Mouse (Mus musculus) MEL (cell line): Measurements from ENCODE around the gene Grik5. TPM values are rescaled to one million over a fixed set of nuclear protein-coding genes. Genes with fewer than 3 reads are reported as not detected.

ENCODE experiments used
- DNase-seq: peaks from one replicate; pipeline ENCODE4 v3.0.0; 2011; ENCODE audit warnings: low read depth, low spot score
- H3K27ac ChIP-seq: 2 replicates; pipeline ENCODE4 v1.5.1; 2012; ENCODE audit warnings: low read depth, mild to moderate bottlenecking, control low read depth, low read length, moderate library complexity; ENCODE audit not compliant: control insufficient read depth
- H3K27me3 ChIP-seq, 2 experiments: fragments of 150-350 bp in 1 of 2; sonication (generic) in 1 of 2; 2 replicates each; pipeline ENCODE4 v1.6.1; 2012; ENCODE audit warnings: low read length in 2 of 2, mild to moderate bottlenecking in 2 of 2, improper control_type of control experiment in 1 of 2, moderate library complexity in 1 of 2; ENCODE audit not compliant: insufficient read depth in 2 of 2, control insufficient read depth in 1 of 2
- H3K36me3 ChIP-seq, 2 experiments: 2 replicates each; pipeline ENCODE4 v1.6.1; 2012 to 2014; ENCODE audit warnings: low read length in 2 of 2, improper control_type of control experiment in 1 of 2, inconsistent platforms in 1 of 2, mild to moderate bottlenecking in 1 of 2; ENCODE audit not compliant: insufficient read depth in 2 of 2, control insufficient read depth in 1 of 2
- H3K4me1 ChIP-seq, 2 experiments: fragments of 150-350 bp in 1 of 2; sonication (generic) in 1 of 2; 2 replicates each; pipeline ENCODE4 v1.6.1; 2012; ENCODE audit warnings: low read length in 2 of 2, improper control_type of control experiment in 1 of 2, mild to moderate bottlenecking in 1 of 2; ENCODE audit not compliant: insufficient read depth in 2 of 2, control insufficient read depth in 1 of 2
- H3K4me3 ChIP-seq, 2 experiments: fragments of 150-350 bp in 1 of 2; sonication (generic) in 1 of 2; 2 replicates each; pipeline ENCODE4 v1.5.1; 2012; ENCODE audit warnings: low read depth in 2 of 2, low read length in 2 of 2, mild to moderate bottlenecking in 2 of 2, moderate library complexity in 2 of 2, control low read depth in 1 of 2, improper control_type of control experiment in 1 of 2; ENCODE audit not compliant: control insufficient read depth in 1 of 2, insufficient read depth in 1 of 2
- H3K79me2 ChIP-seq: 2 replicates; pipeline ENCODE4 v1.6.1; 2012; ENCODE audit warnings: mild to moderate bottlenecking, low read length, moderate library complexity; ENCODE audit not compliant: control insufficient read depth, poor library complexity, insufficient read depth
- H3K9ac ChIP-seq: 2 replicates; pipeline ENCODE4 v1.6.1; 2012; ENCODE audit warnings: low read depth, mild to moderate bottlenecking, control low read depth, low read length, moderate library complexity; ENCODE audit not compliant: control insufficient read depth, poor library complexity, severe bottlenecking
- H3K9me3 ChIP-seq: fragments of 150-350 bp; sonication (generic); replicated peaks from 2 replicates; pipeline ENCODE4 v1.6.1; 2012; ENCODE audit warnings: mild to moderate bottlenecking, low read length, improper control_type of control experiment, moderate library complexity; ENCODE audit not compliant: insufficient read depth
- CHD1 ChIP-seq: IDR thresholded peaks from 2 replicates; pipeline ENCODE4 v1.6.1; 2012; ENCODE audit warnings: low read depth, mild to moderate bottlenecking, inconsistent platforms, low read length, improper control_type of control experiment
- CTCF ChIP-seq, 3 experiments: IDR thresholded peaks in 2 of 3; conservative IDR thresholded peaks in 1 of 3; 2 replicates each; pipeline ENCODE4 v1.5.1; 2011 to 2012; ENCODE audit warnings: low read length in 3 of 3, low read depth in 2 of 3, mild to moderate bottlenecking in 2 of 3, improper control_type of control experiment in 1 of 3, inconsistent platforms in 1 of 3, mixed read lengths in 1 of 3, moderate library complexity in 1 of 3; ENCODE audit not compliant: control insufficient read depth in 1 of 3, insufficient read depth in 1 of 3, poor library complexity in 1 of 3, severe bottlenecking in 1 of 3
- ELF1 ChIP-seq: IDR thresholded peaks from 2 replicates; pipeline ENCODE4 v1.6.1; 2014; ENCODE audit warnings: low read depth, mild to moderate bottlenecking, inconsistent platforms, low read length, improper control_type of control experiment, moderate library complexity
- ETS1 ChIP-seq: IDR thresholded peaks from 2 replicates; pipeline ENCODE4 v1.6.1; 2012; ENCODE audit warnings: low read depth, mild to moderate bottlenecking, inconsistent platforms, low read length, improper control_type of control experiment, moderate library complexity
- JUND ChIP-seq: IDR thresholded peaks from 2 replicates; pipeline ENCODE4 v1.6.1; 2011; ENCODE audit warnings: low read depth, mild to moderate bottlenecking, improper control_type of control experiment, low read length
- MAX ChIP-seq: IDR thresholded peaks from 2 replicates; pipeline ENCODE4 v1.6.1; 2011; ENCODE audit warnings: low read length, improper control_type of control experiment
- MXI1 ChIP-seq: IDR thresholded peaks from 2 replicates; pipeline ENCODE4 v1.6.1; 2011; ENCODE audit warnings: mild to moderate bottlenecking, low read depth, low read length, improper control_type of control experiment
- NELFE ChIP-seq: IDR thresholded peaks from 2 replicates; pipeline ENCODE4 v1.6.1; 2011; ENCODE audit warnings: low read depth, low read length, improper control_type of control experiment
- POLR2AphosphoS5 ChIP-seq: IDR thresholded peaks from 2 replicates; pipeline ENCODE4 v1.6.1; 2012; ENCODE audit warnings: low read depth, borderline replicate concordance, mild to moderate bottlenecking, inconsistent platforms, low read length, moderate library complexity, mixed read lengths
- RAD21 ChIP-seq: IDR thresholded peaks from 2 replicates; pipeline ENCODE4 v1.6.1; 2011; ENCODE audit warnings: mild to moderate bottlenecking, low read depth, low read length, improper control_type of control experiment
- RCOR1 ChIP-seq: IDR thresholded peaks from 2 replicates; pipeline ENCODE4 v1.6.1; 2012; ENCODE audit warnings: low read depth, mild to moderate bottlenecking, inconsistent platforms, low read length, improper control_type of control experiment
- SMC3 ChIP-seq: IDR thresholded peaks from 2 replicates; pipeline ENCODE4 v1.6.1; 2011; ENCODE audit warnings: low read depth, low read length, improper control_type of control experiment
- UBTF ChIP-seq: IDR thresholded peaks from 2 replicates; pipeline ENCODE4 v1.6.1; 2012; ENCODE audit warnings: low read depth, mild to moderate bottlenecking, inconsistent platforms, low read length, improper control_type of control experiment, moderate library complexity, borderline replicate concordance; ENCODE audit not compliant: insufficient read depth
- USF1 ChIP-seq: IDR thresholded peaks from 2 replicates; pipeline ENCODE4 v1.6.1; 2014; ENCODE audit warnings: low read depth, mild to moderate bottlenecking, inconsistent platforms, low read length, improper control_type of control experiment, moderate library complexity
- ZC3H11A ChIP-seq: IDR thresholded peaks from 2 replicates; pipeline ENCODE4 v1.6.1; 2012; ENCODE audit warnings: low read depth, mild to moderate bottlenecking, inconsistent platforms, low read length, improper control_type of control experiment
- ZNF384 ChIP-seq: IDR thresholded peaks from 2 replicates; pipeline ENCODE4 v1.6.1; 2012; ENCODE audit warnings: low read depth, mild to moderate bottlenecking, inconsistent platforms, low read length, improper control_type of control experiment
- polyA plus RNA-seq, 2 experiments: library from polyadenylated mRNA; stranded (reverse) in 1 of 2; unstranded in 1 of 2; fragments of >175 nt in 1 of 2; fragments of >200 nt in 1 of 2; gene quantifications; 2 replicates each; pipeline versions ENCODE4 v1.2.1 to v1.2.4; 2012; ENCODE audit warnings: low replicate concordance in 2 of 2, low read depth in 1 of 2; ENCODE audit not compliant: insufficient read length in 2 of 2, insufficient read depth in 1 of 2, missing spikeins in 1 of 2
- total RNA-seq: library from RNA; depleted of rRNA; stranded (reverse); fragments of 300-350 nt; gene quantifications from 2 replicates; pipeline ENCODE4 v1.2.3, GENCODE M21; 2012

The Grik5 gene
- total and polyA plus RNA-seq, 3 experiments = 3.5 to 22.0 TPM; not detected in 1

DNA sequence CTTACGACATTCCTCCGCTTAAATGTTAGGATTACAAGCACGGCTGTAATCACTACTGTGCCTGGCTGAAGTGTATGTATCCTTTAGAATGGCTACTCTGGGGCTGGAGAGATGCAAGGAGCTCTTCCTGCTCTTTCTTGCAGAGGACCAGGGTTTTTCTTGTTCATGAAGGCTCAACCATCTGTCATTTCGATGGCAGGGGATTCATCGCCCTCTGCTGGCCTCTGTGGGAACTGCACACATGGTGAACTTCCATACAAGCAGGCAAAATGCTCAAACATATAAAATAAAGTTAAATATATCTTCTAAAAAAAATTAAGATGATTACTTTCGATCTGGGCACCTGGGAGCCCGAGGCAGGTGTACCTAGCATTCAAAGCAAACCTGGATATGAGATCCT lies 36.2 kb downstream of the Grik5 start:
- peak; percentile 79 to 94 (median 90) for TF ChIP-seq CTCF (IDR thresholded peaks at IDR 0.05 in 2 of 3, conservative IDR thresholded peaks at IDR 0.05 in 1 of 3; ENCODE audit: control insufficient read depth in 1 of 3, insufficient read depth in 1 of 3, low read depth in 2 of 3, low read length in 3 of 3, poor library complexity in 1 of 3, severe bottlenecking in 1 of 3)
- peak; percentile 69 for TF ChIP-seq SMC3
- 0 out of 2 replicates have a peak, but pooled peaks have one; percentile 3 for TF ChIP-seq ZC3H11A
- TF ChIP-seq USF1 = no peak
- TF ChIP-seq RAD21 = peak; percentile 53
- Histone ChIP-seq H3K79me2 (no peaks in the 10 kb centered on the region), H3K36me3 (no peaks in the 10 kb centered on the region), H3K4me3 (no peak overlapping the region), H3K4me1 (no peaks in the 10 kb centered on the region), H3K9me3 (no peaks in the 10 kb centered on the region), H3K27ac (no peak overlapping the region), H3K27me3 (no peaks in the 10 kb centered on the region), H3K9ac (no peak overlapping the region)
- peak; percentile 78 for DNase-seq

DNA sequence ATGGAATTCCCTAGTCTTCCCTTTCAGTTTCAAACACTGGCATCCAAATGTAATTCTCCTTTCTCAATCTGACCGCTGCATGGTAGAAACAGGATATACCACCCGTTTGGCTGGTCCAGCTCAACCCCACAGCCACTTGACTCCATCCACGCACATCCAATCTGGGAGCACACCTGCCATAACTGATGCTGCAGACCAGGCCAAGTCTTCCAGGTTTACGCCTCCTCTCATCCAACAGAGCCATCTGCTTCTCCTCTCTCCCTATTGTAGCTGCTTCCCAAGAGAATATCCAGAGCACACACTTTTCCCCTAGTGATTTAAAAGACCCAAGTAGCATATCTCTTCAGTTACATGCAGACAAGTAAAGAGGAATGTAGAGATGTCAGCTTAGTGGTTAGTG lies 37.4 kb downstream of the Grik5 start:
- TF ChIP-seq NELFE = no peak
- TF ChIP-seq JUND = no peak
- TF ChIP-seq CTCF (IDR thresholded peaks at IDR 0.05 in 2 of 3, conservative IDR thresholded peaks at IDR 0.05 in 1 of 3; ENCODE audit: control insufficient read depth in 1 of 3, insufficient read depth in 1 of 3, low read depth in 2 of 3, low read length in 3 of 3, poor library complexity in 1 of 3, severe bottlenecking in 1 of 3) = no peak
- no peak for TF ChIP-seq ETS1
- no peak for TF ChIP-seq MAX
- H3K9me3 ChIP-seq = no peaks in the 10 kb centered on the region
- H3K9ac ChIP-seq = no peak overlapping the region
- no peaks in the 10 kb centered on the region for H3K79me2 ChIP-seq
- DNase-seq = no peak
- H3K27ac ChIP-seq = no peak overlapping the region
- no peaks in the 10 kb centered on the region for H3K27me3 ChIP-seq
- no peaks in the 10 kb centered on the region for H3K4me1 ChIP-seq
- no peak overlapping the region for H3K4me3 ChIP-seq
- H3K36me3 ChIP-seq = no peaks in the 10 kb centered on the region

DNA sequence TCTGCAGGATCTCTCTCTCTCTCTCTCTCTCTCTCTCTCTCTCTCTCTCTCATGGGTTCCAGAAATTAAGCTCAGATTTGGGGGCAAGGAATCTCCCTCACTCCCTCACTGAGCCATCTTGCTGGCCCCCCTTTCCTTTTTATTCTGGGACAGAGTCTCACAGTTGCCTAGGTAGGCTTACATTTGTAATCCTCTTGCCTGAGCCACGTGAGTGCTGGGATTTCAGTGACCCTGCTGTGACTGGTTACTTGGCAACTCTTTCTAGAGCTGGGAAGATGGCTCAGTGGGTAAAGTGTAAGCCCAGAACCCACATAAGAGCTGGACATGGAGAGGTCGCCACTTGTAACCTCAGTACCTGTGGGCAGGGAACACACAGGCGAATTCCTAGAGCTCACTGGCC lies 40.6 kb downstream of the Grik5 start:
- no peaks in the 10 kb centered on the region for H3K36me3 ChIP-seq
- no peak for TF ChIP-seq MXI1
- TF ChIP-seq POLR2AphosphoS5 = no peak
- TF ChIP-seq ELF1 = no peak
- no peak for TF ChIP-seq SMC3
- TF ChIP-seq ZNF384 = no peak
- no peak for TF ChIP-seq UBTF
- TF ChIP-seq RCOR1 = no peak
- no peak for TF ChIP-seq CHD1
- H3K27ac ChIP-seq = no peak overlapping the region
- DNase-seq = no peak
- H3K4me1 ChIP-seq = no peaks in the 10 kb centered on the region
- no peaks in the 10 kb centered on the region for H3K79me2 ChIP-seq
- no peaks in the 10 kb centered on the region for H3K27me3 ChIP-seq
- H3K9me3 ChIP-seq = no peaks in the 10 kb centered on the region
- no peak overlapping the region for H3K9ac ChIP-seq
- no peak overlapping the region for H3K4me3 ChIP-seq
